Mouse (Mus musculus): ENCODE data around the gene Sat2. TPM values are rescaled to one million over a fixed set of nuclear protein-coding genes. Genes with fewer than 3 reads are reported as not detected.

The Sat2 gene
- polyA plus RNA-seq, 3 experiments from 2014 or later = not detected

DNA sequence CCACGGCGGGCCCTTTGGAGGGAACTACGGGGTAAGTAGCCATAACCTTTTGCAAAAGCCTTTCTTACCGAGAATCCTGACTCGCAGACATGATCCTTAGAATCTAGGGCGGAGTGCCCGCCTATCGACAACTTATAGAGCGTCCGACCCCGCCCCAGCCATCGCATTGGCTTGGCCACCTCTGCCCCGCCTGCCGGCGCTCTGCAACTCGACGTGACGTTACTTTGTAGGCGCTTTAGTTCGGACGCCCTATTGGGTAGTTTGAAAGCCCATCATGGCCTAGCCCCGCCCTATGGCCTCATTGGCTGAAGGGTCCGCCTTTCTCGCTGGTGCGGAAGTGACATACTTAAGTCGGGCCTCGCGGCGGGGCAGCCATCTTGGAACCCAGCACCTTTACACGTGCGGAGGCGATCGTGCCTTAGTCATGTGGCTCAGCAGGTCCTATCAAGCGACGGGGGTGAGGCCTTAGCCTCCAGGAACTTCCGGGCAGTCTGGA is 50.4 kb downstream of the Sat2 start, which contains the start of gene Eif4a1:
Eif4a1 (minus strand) TSS at position 213 of the 496 bp plus-strand sequence.
- ATAC-seq = peak; percentile 90

Other genes with a start within 250 kb of the Sat2 start
- 100 to 1,000 TPM; 108 to 130 (median 112) TPM for gene Naa38, start 226.5 kb upstream of the Sat2 start, polyA plus RNA-seq (2017; shearing (Covaris generic))
- 10 to 100 TPM; 13.9 to 20.0 (median 18.4) TPM for gene Cyb5d1, start 226.4 kb upstream of the Sat2 start, polyA plus RNA-seq (2017; shearing (Covaris generic))
- 1 to 10 TPM in 1 of 3 experiments, under 1 TPM in 2; 0.40 to 1.0 (median 0.74) TPM for gene Tmem88, start 223.8 kb upstream of the Sat2 start, polyA plus RNA-seq (2017; shearing (Covaris generic))
- 10 to 100 TPM; 20.7 to 39.7 (median 35.5) TPM for gene Kdm6b, start 208.3 kb upstream of the Sat2 start, polyA plus RNA-seq (2017; shearing (Covaris generic))
- under 1 TPM in 1 of 3 experiments, not detected in 2; 0.21 TPM for gene Dnah2, start 72.9 kb upstream of the Sat2 start, polyA plus RNA-seq (2017; shearing (Covaris generic))
- gene Efnb3, start 61.8 kb upstream of the Sat2 start, polyA plus RNA-seq (2017; shearing (Covaris generic)) = under 1 TPM in 2 of 3 experiments, not detected in 1; 0.11 to 0.22 TPM
- gene Wrap53, start 41.8 kb upstream of the Sat2 start, polyA plus RNA-seq (2017; shearing (Covaris generic)) = 10 to 100 TPM; 22.0 to 32.2 (median 25.7) TPM
- gene Trp53, start 41.7 kb upstream of the Sat2 start, polyA plus RNA-seq (2017; shearing (Covaris generic)) = 100 to 1,000 TPM; 193 to 355 (median 324) TPM
- under 1 TPM in 1 of 3 experiments, not detected in 2; 0.17 TPM for gene Atp1b2, start 16.1 kb upstream of the Sat2 start, polyA plus RNA-seq (2017; shearing (Covaris generic))
- gene Shbg, start 4.1 kb upstream of the Sat2 start, polyA plus RNA-seq (2017; shearing (Covaris generic)) = under 1 TPM in 1 of 3 experiments, not detected in 2; 0.40 TPM
- 1 to 10 TPM; 7.6 to 9.3 (median 9.1) TPM for gene Fxr2, start 11.0 kb downstream of the Sat2 start, polyA plus RNA-seq (2017; shearing (Covaris generic))
- not detected for gene Sox15, start 33.3 kb downstream of the Sat2 start, polyA plus RNA-seq (2017; shearing (Covaris generic))
- 10 to 100 TPM; 30.3 to 55.1 (median 52.5) TPM for gene Mpdu1, start 40.6 kb downstream of the Sat2 start, polyA plus RNA-seq (2017; shearing (Covaris generic))
- 10 to 100 TPM in 1 of 3 experiments, 1 to 10 TPM in 2; 3.8 to 21.2 (median 4.5) TPM for gene Cd68, start 44.1 kb downstream of the Sat2 start, polyA plus RNA-seq (2017; shearing (Covaris generic))
- gene Eif4a1, start 50.4 kb downstream of the Sat2 start, polyA plus RNA-seq (2017; shearing (Covaris generic)) = 100 to 1,000 TPM; 156 to 375 (median 178) TPM
- 10 to 100 TPM; 21.8 to 38.0 (median 32.0) TPM for gene Senp3, start 60.1 kb downstream of the Sat2 start, polyA plus RNA-seq (2017; shearing (Covaris generic))
- not detected for gene Tnfsf13, start 63.8 kb downstream of the Sat2 start, polyA plus RNA-seq (2017; shearing (Covaris generic))
- gene Tnfsf12, start 73.8 kb downstream of the Sat2 start, polyA plus RNA-seq (2017; shearing (Covaris generic)) = not detected
- not detected for gene Tnfsfm13, start 74.1 kb downstream of the Sat2 start, polyA plus RNA-seq (2017; shearing (Covaris generic))
- 10 to 100 TPM; 27.3 to 28.4 (median 27.7) TPM for gene Polr2a, start 136.6 kb downstream of the Sat2 start, polyA plus RNA-seq (2017; shearing (Covaris generic))
- gene Slc35g3, start 139.9 kb downstream of the Sat2 start, polyA plus RNA-seq (2017; shearing (Covaris generic)) = not detected
- gene Zbtb4, start 143.9 kb downstream of the Sat2 start, polyA plus RNA-seq (2017; shearing (Covaris generic)) = 10 to 100 TPM in 2 of 3 experiments, 1 to 10 TPM in 1; 4.3 to 13.9 (median 11.8) TPM
- 1 to 10 TPM; 1.7 to 2.5 (median 1.8) TPM for gene Chrnb1, start 173.9 kb downstream of the Sat2 start, polyA plus RNA-seq (2017; shearing (Covaris generic))
- not detected for gene Fgf11, start 179.8 kb downstream of the Sat2 start, polyA plus RNA-seq (2017; shearing (Covaris generic))
- not detected for gene Tmem102, start 183.6 kb downstream of the Sat2 start, polyA plus RNA-seq (2017; shearing (Covaris generic))
- gene Gm39566, start 193.3 kb downstream of the Sat2 start, polyA plus RNA-seq (2017; shearing (Covaris generic)) = not detected
- gene Spem2, start 196.4 kb downstream of the Sat2 start, polyA plus RNA-seq (2017; shearing (Covaris generic)) = not detected
- not detected for gene Spem1, start 200.2 kb downstream of the Sat2 start, polyA plus RNA-seq (2017; shearing (Covaris generic))
- gene Nlgn2, start 215.8 kb downstream of the Sat2 start, polyA plus RNA-seq (2017; shearing (Covaris generic)) = 1 to 10 TPM in 2 of 3 experiments, under 1 TPM in 1; 0.60 to 2.5 (median 1.2) TPM
- gene Tmem256, start 216.5 kb downstream of the Sat2 start, polyA plus RNA-seq (2017; shearing (Covaris generic)) = 100 to 1,000 TPM; 124 to 157 (median 131) TPM
- 10 to 100 TPM in 2 of 3 experiments, 1 to 10 TPM in 1; 7.3 to 20.2 (median 17.7) TPM for gene Plscr3, start 224.4 kb downstream of the Sat2 start, polyA plus RNA-seq (2017; shearing (Covaris generic))
- under 1 TPM in 1 of 3 experiments, not detected in 2; 0.19 TPM for gene Tnk1, start 236.7 kb downstream of the Sat2 start, polyA plus RNA-seq (2017; shearing (Covaris generic))